Mouse (Mus musculus) hindbrain, postnatal 0 days (tissue): ENCODE measurements around the gene Ptx4. TPM values are rescaled to one million over a fixed set of nuclear protein-coding genes. Genes with fewer than 3 reads are reported as not detected.

Experiments
- ATAC-seq: fragments of 200-750 bp; cut with Nextera tagmentation; 2 replicates; pipeline ENCODE4 v1.8.0; 2017; ENCODE audit warnings: mild to moderate bottlenecking, moderate TSS enrichment, moderate library complexity
- DNase-seq: peaks from one replicate; pipeline ENCODE4 v3.0.0-alpha.2; 2015; ENCODE audit warnings: low spot score
- H3K27ac ChIP-seq: fragments of 300-500 bp; sonication (generic); 2 replicates; pipeline ENCODE4 v1.5.1; 2014; ENCODE audit warnings: mild to moderate bottlenecking
- H3K27me3 ChIP-seq: fragments of 300-500 bp; sonication (generic); 2 replicates; pipeline ENCODE4 v1.6.1; 2014; ENCODE audit warnings: low read length, mixed read lengths; ENCODE audit not compliant: insufficient read depth
- H3K36me3 ChIP-seq: fragments of 300-500 bp; sonication (generic); 2 replicates; pipeline ENCODE4 v1.6.1; 2014; ENCODE audit warnings: low read length, mixed read lengths; ENCODE audit not compliant: insufficient read depth
- H3K4me1 ChIP-seq: fragments of 300-500 bp; sonication (generic); 2 replicates; pipeline ENCODE4 v1.6.1; 2014; ENCODE audit warnings: antibody characterized with exemption, low read length, mixed read lengths; ENCODE audit not compliant: insufficient read depth
- H3K4me2 ChIP-seq: fragments of 300-500 bp; sonication (generic); 2 replicates; pipeline ENCODE4 v1.6.1; 2014; ENCODE audit warnings: low read depth, mild to moderate bottlenecking, low read length, moderate library complexity, mixed read lengths
- H3K4me3 ChIP-seq: fragments of 300-500 bp; sonication (generic); 2 replicates; pipeline ENCODE4 v1.5.1; 2014; ENCODE audit warnings: low read length
- H3K9ac ChIP-seq: fragments of 300-500 bp; sonication (generic); replicated peaks from 2 replicates; pipeline ENCODE4 v1.6.1; 2014; ENCODE audit warnings: mild to moderate bottlenecking, low read length, moderate library complexity, mixed read lengths
- H3K9me3 ChIP-seq: fragments of 300-500 bp; sonication (generic); 2 replicates; pipeline ENCODE4 v1.6.1; 2016; ENCODE audit warnings: low read length, mixed read lengths
- CTCF ChIP-seq: IDR thresholded peaks from 2 replicates; pipeline ENCODE4 v1.5.1; 2016; ENCODE audit warnings: antibody characterized with exemption, control low read depth, low read depth
- WGBS: fragments of 180-500 bp; shearing (Covaris S2); extraction: QIAGEN DNeasy Blood & Tissue Kit; methylation state at CpG from one replicate; pipeline ENCODE4 v1.1.7; 2014; 5-methylcytosine and 5-hydroxymethylcytosine counted together
- polyA plus RNA-seq: library from polyadenylated mRNA; unstranded; fragments of >200 nt; fragmentation: Nextera tagmentation; extraction: Ambion mirVana; gene quantifications from 2 replicates; pipeline ENCODE4 v1.2.1, GENCODE M21; 2015
- total RNA-seq: library from RNA; depleted of rRNA; stranded (reverse); fragments of >200 nt; gene quantifications from 2 replicates; pipeline ENCODE4 v1.2.3, GENCODE M21; 2014; rRNA removed

Gene Ptx4
- total RNA-seq (0.63 TPM in 1 of 2 replicates, not detected in the other), polyA plus RNA-seq (0.21 and 0.26 TPM in 2 replicates)

DNA sequence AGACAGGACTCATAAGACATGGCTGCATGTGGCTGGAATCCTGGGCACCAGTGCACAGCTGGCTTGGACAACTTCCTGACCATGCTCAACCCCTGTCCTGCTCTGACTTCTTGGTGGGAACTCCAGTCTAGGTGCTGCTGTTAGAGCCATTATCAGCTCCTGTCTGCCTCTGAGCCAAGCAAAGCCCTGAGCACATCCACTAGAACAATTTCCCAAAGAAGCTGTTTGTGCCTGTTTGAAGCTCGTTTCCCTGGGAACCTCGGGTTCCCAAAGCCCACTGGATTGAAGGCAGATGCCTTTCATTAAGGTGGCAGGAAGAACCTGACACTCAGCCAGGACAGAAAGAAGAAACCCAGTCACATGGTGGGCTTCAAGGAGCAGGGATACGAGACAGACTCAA lies at the start of gene Ptx4:
Gene Ptx4, plus strand, starts transcription at position 355 of the 400 bp plus-strand sequence.
- no peak for ATAC-seq
- Histone ChIP-seq H3K4me1 (no peaks in the 10 kb centered on the region), H3K27me3 (no peaks in the 10 kb centered on the region), H3K4me3 (no peak within 1 kb of the TSS), H3K4me2 (no peak within 1 kb of the TSS), H3K9ac (no peak within 1 kb of the TSS), H3K36me3 (no peaks in the 10 kb centered on the region), H3K9me3 (no peaks in the 10 kb centered on the region), H3K27ac (no peak within 1 kb of the TSS)
- no peak for DNase-seq
- TF ChIP-seq CTCF: no peak
- 40% methylated on average over 3 of the region's 3 CpGs for WGBS

DNA sequence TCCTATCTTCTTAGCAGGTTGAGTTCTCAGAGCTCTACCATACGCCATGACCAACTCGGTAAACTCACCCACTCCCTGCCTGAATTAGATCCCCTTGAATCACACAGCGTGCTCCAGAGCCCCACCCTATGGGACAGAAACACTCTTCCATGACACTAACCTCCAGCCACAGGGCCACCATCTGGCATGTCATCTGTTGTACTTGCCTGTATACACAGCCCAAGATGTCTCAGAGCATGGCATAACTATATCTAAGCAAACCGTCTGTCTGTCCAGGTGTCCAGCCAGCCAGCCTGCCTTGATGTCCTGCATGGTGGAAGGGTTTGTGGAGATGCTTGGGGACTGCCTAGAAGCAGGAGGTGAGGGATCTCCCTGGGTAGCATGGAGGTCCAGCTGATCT lies 43.7 kb upstream of the Ptx4 start:
- Histone ChIP-seq H3K36me3 (0 out of 2 replicates have a peak, but pooled peaks cover 1% of the 10 kb centered on the region), H3K9ac (no peak overlapping the region), H3K27ac (peak overlapping the region; percentile 81), H3K9me3 (no peaks in the 10 kb centered on the region), H3K4me1 (peaks cover 16% of the 10 kb centered on the region), H3K27me3 (no peaks in the 10 kb centered on the region), H3K4me3 (no peak overlapping the region), H3K4me2 (no peak overlapping the region)
- 56% methylated on average over 4 of the region's 4 CpGs for whole genome bisulfite sequencing
- DNase-seq (peak; percentile 31), ATAC-seq (no peak)
- no peak for TF ChIP-seq CTCF

DNA sequence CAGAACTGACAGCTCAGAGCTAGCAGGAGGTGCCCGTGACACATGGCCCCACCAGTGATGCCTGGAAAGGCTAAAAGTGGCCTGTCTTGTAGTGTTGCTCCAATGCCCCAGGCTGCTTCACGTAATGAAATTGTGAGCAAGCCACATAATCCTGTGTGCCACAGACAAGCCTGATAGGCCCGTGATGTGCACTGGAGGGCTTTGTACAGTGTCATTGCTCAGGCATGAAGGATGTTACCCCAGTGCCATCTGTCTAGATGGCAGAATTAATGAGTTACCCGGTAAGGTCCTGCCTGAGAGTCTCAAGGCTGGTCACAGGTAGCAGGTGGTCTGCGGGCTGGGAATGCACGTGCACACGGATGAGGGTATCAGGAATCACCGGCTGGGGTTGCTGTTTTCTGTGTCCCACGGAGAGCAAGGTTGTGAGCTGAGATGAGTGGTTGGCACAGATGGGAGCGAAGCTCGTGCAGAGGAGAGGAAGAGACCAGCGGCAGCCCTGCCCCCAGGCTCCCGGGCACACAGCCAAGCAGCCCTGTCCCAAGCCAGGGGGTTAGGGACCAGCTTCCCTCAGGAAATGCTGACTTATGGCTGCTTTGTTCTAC lies 42.7 kb upstream of the Ptx4 start:
- ATAC-seq (peak; percentile 88), DNase-seq (peak; percentile 77)
- H3K9ac ChIP-seq: peak overlapping the region; percentile 21; the same call in 1 of the 2 replicates
- H3K27ac ChIP-seq: peak overlapping the region; percentile 81
- peak overlapping the region; percentile 27 for H3K4me2 ChIP-seq
- no peaks in the 10 kb centered on the region for H3K27me3 ChIP-seq
- no peak overlapping the region for H3K4me3 ChIP-seq
- H3K36me3 ChIP-seq: no peaks in the 10 kb centered on the region
- no peak for TF ChIP-seq CTCF
- WGBS: 42% methylated on average over 13 of the region's 13 CpGs
- peaks cover 16% of the 10 kb centered on the region for H3K4me1 ChIP-seq
- H3K9me3 ChIP-seq: no peaks in the 10 kb centered on the region

DNA sequence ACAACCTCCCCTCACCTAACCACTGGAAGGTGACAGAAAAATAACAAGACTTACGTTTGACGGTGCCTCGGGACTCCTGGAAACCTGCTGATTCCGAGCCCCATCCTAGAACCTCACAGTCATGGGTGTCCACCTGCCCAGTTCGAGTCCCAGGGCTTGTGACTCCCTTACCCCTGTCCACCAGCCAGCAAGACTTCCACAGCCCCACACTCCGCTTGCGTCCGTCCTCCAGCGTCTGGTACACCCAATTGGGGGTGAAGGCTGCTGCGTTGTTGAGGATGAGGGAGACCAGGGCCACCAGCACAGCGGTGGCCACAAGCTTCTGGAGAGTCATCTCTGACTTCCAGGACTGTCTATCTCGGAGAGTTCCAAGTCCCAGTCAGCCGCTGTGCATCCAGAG lies 40.4 kb upstream of the Ptx4 start:
- no peak for DNase-seq
- Histone ChIP-seq H3K9me3 (no peaks in the 10 kb centered on the region), H3K27me3 (no peaks in the 10 kb centered on the region), H3K4me3 (peak overlapping the region; percentile 20), H3K9ac (peak overlapping the region; percentile 40; the same call in 1 of the 2 replicates), H3K27ac (peak overlapping the region; percentile 49; the same call in 1 of the 2 replicates), H3K4me2 (peak overlapping the region; percentile 27; the same call in 1 of the 2 replicates), H3K36me3 (no peaks in the 10 kb centered on the region), H3K4me1 (peaks cover 16% of the 10 kb centered on the region)
- TF ChIP-seq CTCF: no peak
- WGBS: 85% methylated on average over 13 of the region's 13 CpGs
- ATAC-seq: no peak

DNA sequence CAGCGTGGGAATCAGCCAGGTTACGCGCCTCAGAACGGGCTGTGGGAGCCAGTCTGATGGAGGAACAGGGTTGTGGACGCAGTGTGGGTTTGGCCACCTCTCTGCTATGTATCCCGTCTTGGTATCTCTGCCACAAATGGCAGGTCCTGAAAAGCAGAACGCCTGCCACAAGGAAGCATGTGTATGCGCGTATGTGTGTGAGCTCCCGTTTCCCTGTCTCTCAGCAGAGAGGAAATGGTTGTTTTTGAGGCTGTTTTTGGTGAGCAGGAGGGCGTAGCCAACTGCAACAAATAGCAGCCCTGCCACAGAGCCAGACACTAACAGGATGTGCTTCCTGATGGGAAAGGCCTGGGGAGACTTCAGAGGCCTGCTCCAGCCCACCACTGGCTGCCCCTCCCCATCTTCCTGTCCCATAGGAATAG lies 39.6 kb upstream of the Ptx4 start:
- peak overlapping the region; percentile 25; the same call in 1 of the 2 replicates for H3K4me2 ChIP-seq
- no peaks in the 10 kb centered on the region for H3K27me3 ChIP-seq
- H3K9me3 ChIP-seq: no peaks in the 10 kb centered on the region
- no peaks in the 10 kb centered on the region for H3K36me3 ChIP-seq
- H3K4me1 ChIP-seq: peaks cover 16% of the 10 kb centered on the region
- DNase-seq (no peak), ATAC-seq (no peak)
- peak overlapping the region; percentile 49; the same call in 1 of the 2 replicates for H3K27ac ChIP-seq
- H3K4me3 ChIP-seq: peak overlapping the region; percentile 20
- 83% methylated on average over 11 of the region's 11 CpGs for WGBS
- H3K9ac ChIP-seq: peak overlapping the region; percentile 40; the same call in 1 of the 2 replicates
- TF ChIP-seq CTCF: no peak

DNA sequence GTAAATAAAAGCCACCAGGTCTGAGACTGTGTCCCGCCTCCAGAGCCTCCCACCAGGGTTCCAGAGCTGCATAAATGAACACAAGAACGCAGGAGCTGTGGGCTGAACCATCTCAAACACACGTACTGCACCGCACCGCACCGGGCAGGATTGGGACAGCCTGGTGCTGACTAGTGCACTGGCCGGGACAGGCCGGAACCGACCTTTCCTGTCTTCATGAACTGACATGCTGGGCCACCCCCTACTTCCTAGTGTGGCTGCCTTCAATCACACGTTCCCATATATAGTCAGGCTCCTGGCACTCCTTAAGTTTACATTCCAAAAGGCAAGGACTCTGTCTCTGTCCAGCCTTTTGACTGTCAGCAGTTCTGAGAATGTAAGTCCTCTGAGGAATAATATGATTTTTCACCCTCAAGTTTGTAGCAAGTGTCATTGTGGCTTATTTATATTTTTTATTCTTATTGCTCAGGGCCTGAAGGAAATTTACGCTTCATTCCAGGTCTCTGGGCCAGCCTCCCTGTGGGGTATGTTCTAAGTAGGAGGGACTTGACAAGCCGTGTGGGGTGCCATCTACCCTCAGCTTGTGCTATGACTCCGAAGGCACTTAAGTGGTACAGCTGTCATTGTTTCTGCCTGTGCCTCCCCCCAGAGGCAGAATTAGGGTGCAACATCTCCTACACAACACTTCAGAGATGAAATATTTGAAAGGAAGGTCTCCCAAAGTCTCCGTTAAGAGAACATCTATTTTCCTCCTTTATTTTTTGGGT lies 38.3 kb upstream of the Ptx4 start:
- DNase-seq: no peak
- peak overlapping the region; percentile 49; the same call in 1 of the 2 replicates for H3K27ac ChIP-seq

More for the DNA sequence above, 38.3 kb upstream of the Ptx4 start:
- no peaks in the 10 kb centered on the region for H3K36me3 ChIP-seq
- WGBS: 73% methylated on average over 14 of the region's 14 CpGs
- no peaks in the 10 kb centered on the region for H3K27me3 ChIP-seq
- H3K4me1 ChIP-seq: peaks cover 12% of the 10 kb centered on the region
- no peak overlapping the region for H3K4me3 ChIP-seq
- no peak overlapping the region for H3K4me2 ChIP-seq
- H3K9me3 ChIP-seq: no peaks in the 10 kb centered on the region
- no peak for ATAC-seq
- TF ChIP-seq CTCF: no peak
- no peak overlapping the region for H3K9ac ChIP-seq
